Mouse (Mus musculus): ENCODE results near the gene Olfr847. TPM values are rescaled to one million over a fixed set of nuclear protein-coding genes. Genes with fewer than 3 reads are reported as not detected.

Gene Olfr847
- not detected in 2 replicates for polyA plus RNA-seq (2012; rRNA removed)

DNA sequence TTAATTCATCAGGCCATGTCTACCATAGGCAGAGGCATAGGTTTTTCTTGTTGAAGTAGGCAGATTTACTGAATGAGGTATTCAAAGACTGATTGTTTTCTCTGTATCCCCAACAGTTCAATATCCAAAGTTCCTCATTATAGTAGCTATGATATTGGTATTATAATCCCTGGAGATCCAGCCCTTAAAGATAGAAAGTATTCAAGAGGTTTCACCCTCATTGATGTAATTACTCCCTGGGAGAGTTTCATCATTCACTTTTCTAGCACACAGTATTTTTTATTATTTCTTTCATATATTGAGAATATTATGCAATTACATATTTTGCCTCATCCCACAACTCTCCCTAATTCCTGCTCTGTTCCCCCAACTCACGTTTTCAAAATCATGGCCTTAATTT lies at the start of gene Olfr847:
Gene Olfr847 (minus strand): TSS at position 101 of the 400 bp plus-strand sequence.
- no peak for DNase-seq (ENCODE audit: low read depth)
- no peak for TF ChIP-seq POLR2A (IDR thresholded peaks at IDR 0.05; ENCODE audit: borderline replicate concordance, extremely low read depth, insufficient read depth, insufficient read length, poor library complexity, severe bottlenecking)
- TF ChIP-seq CTCF (IDR thresholded peaks at IDR 0.05; ENCODE audit: borderline replicate concordance, extremely low read depth, insufficient read depth, insufficient read length): no peak

DNA sequence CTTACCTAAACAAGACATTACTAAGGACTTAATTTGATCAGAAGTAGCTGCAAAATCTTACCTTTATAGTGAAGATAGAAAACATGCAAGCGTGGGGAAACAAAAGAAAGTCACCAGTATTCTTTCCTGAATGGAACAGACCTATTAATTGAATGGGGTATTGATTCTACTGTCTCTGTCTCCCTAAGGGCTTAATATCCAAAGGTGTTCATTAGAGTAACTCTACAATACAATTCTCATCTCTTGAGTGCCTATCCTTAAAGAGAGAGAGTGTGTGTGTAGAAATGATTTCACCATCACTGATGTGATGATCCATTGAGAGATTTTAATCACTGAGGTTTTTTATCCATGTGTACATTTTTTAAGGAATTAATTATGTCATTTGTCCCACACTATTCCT lies 14.6 kb downstream of the Olfr847 start, which contains the start of gene Olfr846:
Gene Olfr846 (minus strand): TSS at position 101 of the 400 bp plus-strand sequence.
- TF ChIP-seq POLR2A (IDR thresholded peaks at IDR 0.05; ENCODE audit: borderline replicate concordance, extremely low read depth, insufficient read depth, insufficient read length, poor library complexity, severe bottlenecking): no peak
- TF ChIP-seq CTCF (IDR thresholded peaks at IDR 0.05; ENCODE audit: borderline replicate concordance, extremely low read depth, insufficient read depth, insufficient read length): no peak

GRCm38 (mm10) chr9:19336157-19336556 lies 42.3 kb downstream of the Olfr847 start, which contains the start of gene Olfr845:
Gene Olfr845, plus strand, starts transcription at chr9:19336457.
- no peak for TF ChIP-seq CTCF (IDR thresholded peaks at IDR 0.05; ENCODE audit: borderline replicate concordance, extremely low read depth, insufficient read depth, insufficient read length)
- no peak for TF ChIP-seq POLR2A (IDR thresholded peaks at IDR 0.05; ENCODE audit: borderline replicate concordance, extremely low read depth, insufficient read depth, insufficient read length, poor library complexity, severe bottlenecking)
- no peak for DNase-seq (ENCODE audit: low read depth)

More for the DNA sequence above, 14.6 kb downstream of the Olfr847 start, which contains the start of gene Olfr846:
- DNase-seq (ENCODE audit: low read depth): no peak

Other genes starting within 250 kb of the Olfr847 start
- gene Olfr837, start 242.4 kb downstream of the Olfr847 start, polyA plus RNA-seq (2012; rRNA removed): not detected in 2 replicates
- not detected in 2 replicates for gene Olfr839-ps1, start 201.4 kb downstream of the Olfr847 start, polyA plus RNA-seq (2012; rRNA removed)
- not detected in 2 replicates for gene Olfr843, start 126.7 kb downstream of the Olfr847 start, polyA plus RNA-seq (2012; rRNA removed)
- gene Olfr844, start 62.3 kb downstream of the Olfr847 start, polyA plus RNA-seq (2012; rRNA removed): not detected in 2 replicates
- not detected in 2 replicates for gene Olfr845, start 42.2 kb downstream of the Olfr847 start, polyA plus RNA-seq (2012; rRNA removed)
- gene Olfr846, start 14.7 kb downstream of the Olfr847 start, polyA plus RNA-seq (2012; rRNA removed): not detected in 2 replicates
- not detected in 2 replicates for gene Olfr849, start 61.6 kb upstream of the Olfr847 start, polyA plus RNA-seq (2012; rRNA removed)
- gene Olfr850, start 99.6 kb upstream of the Olfr847 start, polyA plus RNA-seq (2012; rRNA removed): not detected in 2 replicates
- gene Olfr851, start 114.6 kb upstream of the Olfr847 start, polyA plus RNA-seq (2012; rRNA removed): not detected in 2 replicates
- gene Olfr853, start 162.4 kb upstream of the Olfr847 start, polyA plus RNA-seq (2012; rRNA removed): not detected in 2 replicates
- gene Olfr854, start 188.7 kb upstream of the Olfr847 start, polyA plus RNA-seq (2012; rRNA removed): not detected in 2 replicates
- not detected in 2 replicates for gene Olfr855, start 203.9 kb upstream of the Olfr847 start, polyA plus RNA-seq (2012; rRNA removed)
- 28.0 and 32.7 TPM in 2 replicates for gene Zfp317, start 243.4 kb upstream of the Olfr847 start, polyA plus RNA-seq (2012; rRNA removed)

Data from brain, embryonic 14.5 days (tissue).